Mouse (Mus musculus) midbrain, embryonic 14.5 days (tissue): ENCODE results near the gene Cytl1. TPM values are rescaled to one million over a fixed set of nuclear protein-coding genes. Genes with fewer than 3 reads are reported as not detected.
A peak's percentile ranks its signal among the peaks of the same experiment; 100 is the strongest.

Experiments
- ATAC-seq: fragments of 200-750 bp; cut with Nextera tagmentation; 2 replicates; pipeline ENCODE4 v1.8.0; 2017; ENCODE audit warnings: moderate number of reproducible peaks, moderate library complexity; ENCODE audit not compliant: low FRiP score, low TSS enrichment
- DNase-seq: peaks from one replicate; pipeline ENCODE4 v3.0.0-alpha.2; 2015
- H3K27ac ChIP-seq: fragments of 300-500 bp; sonication (generic); replicated peaks from 2 replicates; pipeline ENCODE4 v1.5.1; 2014; ENCODE audit warnings: mild to moderate bottlenecking, low read depth, low read length, moderate library complexity
- H3K27me3 ChIP-seq: fragments of 300-500 bp; sonication (generic); 2 replicates; pipeline ENCODE4 v1.6.1; 2014; ENCODE audit warnings: low read length, control low read depth, mixed read lengths; ENCODE audit not compliant: control insufficient read depth, insufficient read depth
- H3K36me3 ChIP-seq: fragments of 300-500 bp; sonication (generic); 2 replicates; pipeline ENCODE4 v1.6.1; 2014; ENCODE audit warnings: low read length, control low read depth; ENCODE audit not compliant: control insufficient read depth, insufficient read depth
- H3K4me1 ChIP-seq: fragments of 300-500 bp; sonication (generic); 2 replicates; pipeline ENCODE4 v1.6.1; 2014; ENCODE audit warnings: mild to moderate bottlenecking, antibody characterized with exemption, low read length, control low read depth; ENCODE audit not compliant: control insufficient read depth, insufficient read depth
- H3K4me2 ChIP-seq: fragments of 300-500 bp; sonication (generic); 2 replicates; pipeline ENCODE4 v1.6.1; 2014; ENCODE audit warnings: mild to moderate bottlenecking, low read length, moderate library complexity
- H3K4me3 ChIP-seq: fragments of 300-500 bp; sonication (generic); replicated peaks from 2 replicates; pipeline ENCODE4 v1.5.1; 2014; ENCODE audit warnings: low read depth, low read length
- H3K9ac ChIP-seq: fragments of 300-500 bp; sonication (generic); replicated peaks from 2 replicates; pipeline ENCODE4 v1.6.1; 2014; ENCODE audit warnings: mild to moderate bottlenecking, low read length, moderate library complexity
- H3K9me3 ChIP-seq: fragments of 300-500 bp; sonication (generic); 2 replicates; pipeline ENCODE4 v1.6.1; 2016; ENCODE audit warnings: low read length, control low read depth, mixed read lengths; ENCODE audit not compliant: control insufficient read depth
- WGBS: fragments of 180-500 bp; shearing (Covaris S2); extraction: QIAGEN DNeasy Blood & Tissue Kit; methylation state at CpG from one replicate; pipeline ENCODE4 v1.1.7; 2014; 5-methylcytosine and 5-hydroxymethylcytosine counted together
- polyA plus RNA-seq: library from polyadenylated mRNA; unstranded; fragments of >200 nt; fragmentation: Nextera tagmentation; extraction: Ambion mirVana; gene quantifications from 2 replicates; pipeline ENCODE4 v1.2.1, GENCODE M21; 2014

Cytl1 gene
- polyA plus RNA-seq, result 0.27 TPM in 1 of 2 replicates, not detected in the other

DNA sequence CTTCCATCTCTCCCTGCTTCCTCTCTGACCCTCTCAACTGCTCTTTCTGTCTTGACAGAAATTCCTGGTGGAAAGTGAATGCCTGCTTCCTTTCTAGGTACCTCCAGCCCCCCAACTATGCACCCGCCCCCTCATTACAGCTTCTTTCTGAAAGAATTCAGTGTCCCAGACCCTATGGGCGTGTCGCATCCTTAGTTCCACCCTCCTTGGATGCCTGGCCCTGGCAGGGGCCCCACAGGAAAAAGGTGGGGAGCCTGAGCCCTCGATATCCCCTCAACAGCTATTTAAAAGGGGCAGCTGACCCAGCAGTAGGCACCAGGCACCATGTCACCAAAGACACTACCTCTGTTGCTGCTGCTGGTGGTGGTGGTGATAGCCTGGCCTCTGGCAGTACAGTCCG is at the start of gene Cytl1:
Gene Cytl1 (plus strand): TSS at position 296 of the 400 bp plus-strand sequence.
- H3K36me3 ChIP-seq, result no peaks in the 10 kb centered on the region
- DNase-seq (no peak), ATAC-seq (no peak)
- no peak within 1 kb of the TSS for H3K4me3 ChIP-seq
- no peaks in the 10 kb centered on the region for H3K9me3 ChIP-seq
- H3K4me1 ChIP-seq, result no peaks in the 10 kb centered on the region
- 42% methylated on average over 5 of the region's 5 CpGs for WGBS
- H3K27ac ChIP-seq, result no peak within 1 kb of the TSS
- H3K27me3 ChIP-seq, result no peaks in the 10 kb centered on the region
- no peak within 1 kb of the TSS for H3K9ac ChIP-seq
- no peak within 1 kb of the TSS for H3K4me2 ChIP-seq

DNA sequence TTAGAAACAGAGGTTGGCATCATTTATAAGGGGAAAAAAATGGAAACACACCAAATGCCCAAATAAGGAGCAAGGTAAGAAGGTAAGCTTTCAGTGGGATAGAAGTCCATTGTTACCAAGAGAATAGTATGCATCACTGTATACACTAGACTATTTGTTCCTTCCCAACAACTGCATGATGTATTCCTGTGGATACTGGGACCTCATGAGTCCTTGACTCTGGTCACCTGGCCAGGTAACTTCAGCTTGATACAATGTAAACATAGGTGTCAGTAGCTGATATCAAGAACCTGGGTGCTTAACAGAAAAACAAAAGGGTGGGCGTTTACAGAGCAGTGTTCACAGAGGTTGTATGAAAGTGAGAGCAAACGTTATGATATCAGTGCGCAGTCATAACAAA is 42.6 kb upstream of the Cytl1 start:
- DNase-seq (no peak), ATAC-seq (no peak)
- Histone ChIP-seq H3K27ac (no peak overlapping the region), H3K9me3 (no peaks in the 10 kb centered on the region), H3K4me1 (peaks cover 6% of the 10 kb centered on the region; the same call in 1 of the 2 replicates), H3K9ac (no peak overlapping the region), H3K36me3 (no peaks in the 10 kb centered on the region), H3K27me3 (no peaks in the 10 kb centered on the region), H3K4me2 (no peak overlapping the region), H3K4me3 (no peak overlapping the region)
- 86% methylated on average over 3 of the region's 3 CpGs for WGBS

GRCm38 (mm10) chr5:37695773-37696172 is 39.5 kb upstream of the Cytl1 start:
- no peaks in the 10 kb centered on the region for H3K27me3 ChIP-seq
- 12% methylated on average over 4 of the region's 4 CpGs for WGBS
- DNase-seq (peak; percentile 53), ATAC-seq (no peak)
- H3K27ac ChIP-seq, result no peak overlapping the region
- no peak overlapping the region for H3K4me3 ChIP-seq
- no peak overlapping the region for H3K9ac ChIP-seq
- H3K36me3 ChIP-seq, result no peaks in the 10 kb centered on the region
- peaks cover 6% of the 10 kb centered on the region; the same call in 1 of the 2 replicates for H3K4me1 ChIP-seq
- H3K4me2 ChIP-seq, result no peak overlapping the region
- H3K9me3 ChIP-seq, result no peaks in the 10 kb centered on the region

DNA sequence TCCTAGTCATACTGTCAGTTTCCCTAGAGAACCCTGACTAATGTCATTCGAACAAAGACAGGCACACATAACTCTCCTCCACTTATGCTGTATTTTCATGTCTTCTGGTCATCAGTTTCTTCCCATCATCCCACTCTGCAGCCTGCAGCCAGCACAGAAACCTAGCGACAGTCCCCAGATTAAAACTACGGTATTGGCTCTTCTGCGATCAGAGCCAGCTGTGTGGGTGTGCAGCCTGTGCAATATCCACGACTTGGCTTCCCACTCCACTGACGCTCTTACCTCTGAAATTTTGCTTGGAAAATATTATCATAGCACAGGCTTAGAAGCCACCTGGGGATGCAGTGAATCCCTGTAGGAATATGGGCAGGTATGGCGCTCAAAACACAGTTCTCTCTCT is 38.0 kb upstream of the Cytl1 start:
- ATAC-seq, result no peak
- Histone ChIP-seq H3K9me3 (no peaks in the 10 kb centered on the region), H3K27me3 (no peaks in the 10 kb centered on the region), H3K36me3 (no peaks in the 10 kb centered on the region), H3K4me2 (no peak overlapping the region), H3K4me1 (peaks cover 6% of the 10 kb centered on the region; the same call in 1 of the 2 replicates), H3K9ac (no peak overlapping the region), H3K4me3 (no peak overlapping the region), H3K27ac (no peak overlapping the region)
- WGBS, result 88% methylated on average over 7 of the region's 7 CpGs
- DNase-seq, result no peak

DNA sequence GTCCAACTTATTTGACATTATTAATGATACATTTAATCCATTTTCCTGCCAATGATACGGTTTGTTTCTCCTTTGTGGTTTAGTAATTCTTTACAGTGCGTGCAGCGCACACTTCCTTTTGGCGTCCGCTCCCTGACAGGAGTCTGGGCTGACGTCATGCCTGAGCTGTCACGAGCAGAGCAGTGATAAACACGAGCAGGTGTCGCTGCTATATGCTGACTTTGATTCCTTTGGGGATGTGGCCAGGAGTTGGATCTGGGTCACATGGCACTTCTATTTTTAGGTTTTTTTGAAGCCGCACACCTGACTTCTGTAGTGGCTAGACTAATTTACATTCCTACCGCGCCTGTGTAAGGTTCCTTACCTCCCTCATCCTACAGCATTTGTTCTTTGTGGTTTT is 35.6 kb upstream of the Cytl1 start:
- H3K9me3 ChIP-seq, result no peaks in the 10 kb centered on the region
- H3K27ac ChIP-seq, result no peak overlapping the region
- no peak overlapping the region for H3K9ac ChIP-seq
- H3K4me1 ChIP-seq, result peaks cover 6% of the 10 kb centered on the region; the same call in 1 of the 2 replicates
- H3K4me2 ChIP-seq, result no peak overlapping the region
- no peak for ATAC-seq
- peak; percentile 34 for DNase-seq
- H3K36me3 ChIP-seq, result no peaks in the 10 kb centered on the region
- H3K4me3 ChIP-seq, result no peak overlapping the region
- no peaks in the 10 kb centered on the region for H3K27me3 ChIP-seq
- WGBS, result 66% methylated on average over 12 of the region's 12 CpGs

DNA sequence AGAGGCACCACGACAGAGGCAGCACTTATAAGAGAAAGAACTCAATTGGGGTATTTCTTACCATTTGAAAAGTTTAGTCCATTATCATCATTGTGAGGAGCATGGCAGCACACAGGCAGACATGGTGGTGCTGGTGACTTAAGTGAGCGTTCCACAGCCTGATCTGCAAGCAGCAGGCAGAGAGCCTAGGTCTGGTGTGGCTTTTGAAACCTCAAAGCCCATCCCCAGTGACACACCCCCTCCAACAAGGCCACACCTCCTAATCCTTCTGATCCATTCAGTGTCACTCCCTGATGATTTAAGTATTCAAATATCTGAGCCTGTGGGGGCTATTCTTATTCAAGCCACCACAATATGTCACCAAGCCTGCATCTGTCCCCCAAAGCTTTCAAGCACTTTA is 30.4 kb upstream of the Cytl1 start:
- ATAC-seq, result no peak
- H3K9me3 ChIP-seq, result peaks cover 6% of the 10 kb centered on the region; the same call in 1 of the 2 replicates
- H3K27me3 ChIP-seq, result no peaks in the 10 kb centered on the region
- WGBS, result 56% methylated on average over 2 of the region's 2 CpGs
- no peak for DNase-seq
- H3K9ac ChIP-seq, result no peak overlapping the region
- no peak overlapping the region for H3K4me3 ChIP-seq
- no peak overlapping the region for H3K27ac ChIP-seq
- no peaks in the 10 kb centered on the region for H3K4me1 ChIP-seq
- no peaks in the 10 kb centered on the region for H3K36me3 ChIP-seq
- no peak overlapping the region for H3K4me2 ChIP-seq

GRCm38 (mm10) chr5:37708124-37708523 is 27.2 kb upstream of the Cytl1 start:
- Histone ChIP-seq H3K4me2 (no peak overlapping the region), H3K9ac (no peak overlapping the region), H3K4me1 (no peaks in the 10 kb centered on the region), H3K36me3 (no peaks in the 10 kb centered on the region), H3K27ac (no peak overlapping the region), H3K4me3 (no peak overlapping the region), H3K27me3 (no peaks in the 10 kb centered on the region), H3K9me3 (peaks cover 6% of the 10 kb centered on the region)
- DNase-seq (no peak), ATAC-seq (no peak)
- 57% methylated on average over 3 of the region's 3 CpGs for WGBS

DNA sequence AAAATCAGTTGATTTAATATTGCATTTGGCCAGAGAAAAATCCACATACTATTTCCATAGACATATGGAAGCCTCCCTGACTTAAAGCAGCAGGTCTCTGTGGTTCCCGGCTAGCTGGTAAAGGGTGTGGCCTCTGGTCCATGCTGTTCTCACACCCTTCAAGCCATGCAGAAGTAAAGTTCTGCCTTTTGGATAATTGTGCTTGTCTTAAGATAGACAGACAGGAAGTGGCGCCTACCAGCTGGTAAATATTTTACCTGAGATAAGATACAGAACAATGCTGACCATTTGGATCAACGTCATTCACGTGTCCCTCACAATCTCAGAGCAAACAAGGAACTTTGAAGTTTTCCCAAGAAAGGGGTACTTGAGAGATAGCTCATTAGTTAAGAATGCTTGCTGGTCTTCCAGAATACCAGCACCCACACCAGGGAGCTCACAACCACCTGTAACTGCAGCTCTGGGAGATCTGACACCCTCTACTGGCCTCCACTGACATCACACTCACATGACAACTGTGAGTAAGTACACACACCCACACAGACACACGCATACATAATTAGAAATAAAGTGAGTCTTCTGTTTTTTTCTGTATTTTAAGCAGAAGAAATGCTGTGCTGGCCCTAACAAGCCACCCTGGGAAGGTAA is 25.9 kb upstream of the Cytl1 start:
- no peak for ATAC-seq
- Histone ChIP-seq H3K4me2 (no peak overlapping the region), H3K4me3 (no peak overlapping the region), H3K4me1 (no peaks in the 10 kb centered on the region), H3K27me3 (no peaks in the 10 kb centered on the region), H3K9ac (no peak overlapping the region), H3K36me3 (no peaks in the 10 kb centered on the region), H3K9me3 (peaks cover 6% of the 10 kb centered on the region), H3K27ac (no peak overlapping the region)
- 93% methylated on average over 5 of the region's 5 CpGs for WGBS
- no peak for DNase-seq
